Mouse (Mus musculus) cerebellum, adult 9-10 months (tissue): ENCODE results near the gene Etl4.

ENCODE experiments used
- DNase-seq: peaks from one replicate; pipeline ENCODE4 v3.0.0; 2022

Gene Etl4

DNA sequence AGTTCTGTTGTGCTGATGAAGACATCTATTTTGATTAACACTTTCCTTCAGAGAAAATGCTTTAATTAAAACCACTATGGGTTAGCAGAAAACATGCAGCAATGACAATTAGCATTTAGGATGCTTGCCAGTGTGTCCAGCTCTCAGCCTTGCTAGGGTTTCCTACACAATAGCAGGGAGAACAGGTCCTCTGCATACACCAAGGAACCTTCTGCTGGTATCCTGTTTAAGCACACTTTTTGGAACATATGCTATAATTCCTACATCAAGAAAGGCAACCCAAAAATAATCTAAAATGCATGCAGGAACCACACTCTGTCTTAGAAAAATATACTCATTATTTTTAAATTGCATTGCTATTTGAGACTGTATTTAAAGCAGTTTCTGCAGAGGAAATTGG is 673.5 kb downstream of the Etl4 start:
- no peak for DNase-seq

DNA sequence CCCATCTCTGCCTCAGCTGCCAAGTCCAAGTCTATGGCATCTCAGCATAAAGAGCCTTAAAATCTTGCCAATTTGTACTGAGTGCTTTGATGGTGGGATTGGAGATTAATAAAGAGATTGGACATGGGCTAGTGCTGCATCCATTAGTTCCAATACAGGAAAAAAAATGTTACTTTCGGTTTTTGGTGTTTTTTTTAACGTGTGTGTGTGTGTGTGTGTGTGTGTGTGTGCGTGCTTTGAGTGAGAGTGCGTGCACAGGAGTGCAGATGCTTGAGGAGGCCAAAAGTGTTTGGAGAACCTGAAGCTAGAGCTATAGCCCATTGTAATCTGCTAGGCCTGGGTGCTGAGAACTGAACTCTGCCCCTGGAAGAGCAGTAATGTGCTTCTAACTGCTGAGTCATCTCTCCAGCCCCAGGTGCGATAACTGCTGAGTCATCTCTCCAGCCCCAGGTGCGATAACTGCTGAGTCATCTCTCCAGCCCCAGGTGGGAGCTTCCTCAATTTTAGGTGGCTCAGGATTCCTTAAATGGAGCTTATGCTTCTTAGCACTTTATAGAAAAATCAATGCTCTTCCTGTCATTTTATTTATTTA is 674.1 kb downstream of the Etl4 start:
- DNase-seq: no peak

- no peak for DNase-seq
Observed at GRCm38 (mm10) chr2:20587913-20588312, 678.3 kb downstream of the Etl4 start.

DNA sequence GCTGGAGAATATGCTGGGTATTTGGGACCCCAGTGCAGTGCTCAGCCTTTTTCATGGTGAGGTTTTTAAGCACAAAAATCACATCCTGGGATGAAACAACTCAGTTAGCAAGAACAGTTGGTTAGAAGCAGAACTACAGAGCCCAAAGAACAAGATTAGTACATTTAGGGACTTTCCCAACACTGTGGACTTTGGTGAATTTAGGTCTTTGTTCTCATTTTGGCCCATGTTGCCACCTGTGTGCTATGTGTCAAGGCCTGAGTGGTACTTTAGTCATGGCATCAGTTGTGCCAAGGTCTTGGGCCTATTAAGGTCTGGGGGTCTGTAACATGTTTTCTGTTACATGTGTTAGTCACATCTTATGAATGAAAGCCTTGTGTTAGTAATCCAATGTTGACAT is 679.1 kb downstream of the Etl4 start:
- DNase-seq: no peak

GRCm38 (mm10) chr2:20594129-20594528 is 684.5 kb downstream of the Etl4 start:
- DNase-seq: no peak

- no peak for DNase-seq
Observed at GRCm38 (mm10) chr2:20595000-20595399, 685.4 kb downstream of the Etl4 start.

- DNase-seq: no peak
Observed at GRCm38 (mm10) chr2:20596558-20596957, 687.0 kb downstream of the Etl4 start.

- DNase-seq: no peak
Observed at GRCm38 (mm10) chr2:20597193-20597592, 687.6 kb downstream of the Etl4 start.

DNA sequence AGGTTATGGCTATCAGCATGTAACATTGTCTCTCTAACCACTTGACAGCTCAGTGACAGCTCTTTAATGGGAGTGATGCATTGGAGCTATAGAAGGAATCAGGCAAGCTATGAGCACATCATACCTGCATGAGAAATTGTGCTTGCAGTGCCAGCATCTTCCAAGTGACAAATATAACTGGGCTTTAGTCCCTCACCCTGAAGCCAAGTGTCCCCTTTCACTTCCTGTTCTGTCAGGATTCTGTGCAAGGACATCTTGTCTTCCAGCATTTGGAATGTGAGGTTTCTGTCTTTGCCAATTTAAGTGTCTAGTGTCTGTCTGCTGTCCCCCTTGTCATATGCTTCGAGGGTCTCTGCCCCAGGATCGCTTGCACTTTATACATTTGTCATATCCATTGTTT is 693.1 kb downstream of the Etl4 start:
- DNase-seq: no peak

DNA sequence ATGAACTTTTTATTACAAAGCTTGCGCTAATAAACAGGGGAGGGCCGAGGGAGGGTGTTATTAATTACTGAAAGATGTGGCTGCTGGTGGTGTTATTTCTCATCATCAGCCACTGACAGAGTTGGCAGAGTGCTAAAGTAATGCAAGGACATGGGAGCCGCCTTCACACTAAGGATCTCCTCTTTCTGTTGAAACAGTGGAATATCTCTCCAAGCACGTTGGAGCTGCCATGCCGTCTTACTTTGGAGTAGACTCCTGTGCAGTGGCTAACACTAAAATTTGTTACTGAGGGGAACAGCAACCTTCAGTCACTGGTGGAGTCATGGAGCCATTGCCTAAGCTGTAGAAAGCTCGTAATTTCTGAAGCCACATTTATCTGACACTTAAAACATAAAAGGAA is 694.0 kb downstream of the Etl4 start:
- DNase-seq: no peak

DNA sequence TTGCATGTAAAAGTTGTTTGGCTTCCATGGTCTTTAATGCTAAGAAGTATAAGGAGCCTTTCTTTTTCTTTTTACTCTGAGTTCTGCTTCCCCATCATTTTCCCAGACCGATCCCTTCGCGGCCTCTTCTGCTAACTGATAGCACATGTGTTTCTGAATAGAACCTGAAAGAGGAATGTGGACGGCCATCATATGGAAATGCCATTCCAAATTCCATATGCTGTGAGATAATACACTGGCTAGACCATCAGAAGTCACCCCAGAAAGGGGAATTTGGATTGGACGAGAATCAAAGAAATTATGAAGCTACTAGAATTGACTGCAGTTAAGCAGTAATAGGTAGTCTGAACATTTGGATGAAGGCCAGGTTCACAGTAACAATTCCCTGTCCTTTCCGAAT is 694.4 kb downstream of the Etl4 start:
- DNase-seq: no peak

DNA sequence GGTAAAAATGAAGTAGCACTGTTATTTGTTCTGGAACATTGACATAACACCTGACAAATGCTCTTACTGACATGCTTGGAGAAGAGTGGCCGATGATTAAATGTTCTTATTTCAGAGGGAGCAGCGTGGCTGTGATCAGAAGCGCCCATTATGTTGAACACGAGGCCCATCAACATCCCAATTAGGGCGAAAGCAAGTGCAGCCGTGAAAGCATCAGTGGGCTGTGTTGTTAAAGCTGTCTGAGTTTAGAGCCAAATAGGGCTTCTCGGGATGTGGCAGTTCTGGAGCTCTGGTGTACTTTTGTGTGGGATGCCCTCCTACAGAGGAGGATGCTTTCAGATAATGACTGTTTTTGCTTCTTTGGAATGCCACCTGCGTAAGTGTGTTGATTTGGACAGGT is 699.6 kb downstream of the Etl4 start:
- DNase-seq: no peak

DNA sequence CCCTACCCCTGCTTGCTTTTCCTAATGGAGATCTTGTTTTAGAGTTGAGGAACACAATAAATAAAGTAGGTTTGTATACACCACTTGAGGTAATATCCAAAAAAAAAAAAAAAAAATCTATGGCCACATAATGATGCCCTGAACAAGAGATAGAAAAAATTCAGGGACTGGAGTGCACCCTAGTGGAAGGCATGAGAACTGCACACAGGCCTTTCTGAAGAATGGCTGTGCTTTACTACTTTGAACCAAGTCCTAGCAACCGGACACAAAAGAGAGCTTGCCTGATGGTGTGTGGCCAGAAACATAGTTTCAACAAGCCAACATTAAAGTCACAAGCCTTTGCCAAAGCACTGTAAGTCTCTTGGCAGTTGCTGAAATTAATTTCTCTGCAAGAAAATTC is 706.4 kb downstream of the Etl4 start:
- DNase-seq: no peak

GRCm38 (mm10) chr2:20618396-20618795 is 708.8 kb downstream of the Etl4 start:
- DNase-seq: no peak

DNA sequence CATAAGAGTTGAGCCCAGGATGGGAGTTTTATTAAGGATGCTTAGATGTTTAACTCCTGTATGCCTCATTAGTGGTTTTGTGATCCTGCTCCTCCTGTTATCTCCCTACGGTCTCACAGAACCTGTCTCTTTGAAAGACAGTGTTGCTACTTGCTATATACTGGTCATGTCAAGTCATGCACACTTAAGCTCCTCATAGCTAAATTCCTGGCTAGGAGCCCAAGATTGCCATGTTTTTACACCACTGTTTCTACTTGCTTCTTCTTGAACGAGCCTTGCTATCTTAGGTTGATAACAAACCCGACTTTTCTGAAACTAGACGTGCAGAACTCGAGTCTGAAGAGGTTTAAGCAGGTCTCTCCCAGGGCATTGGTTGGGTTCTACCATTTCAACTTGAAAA is 710.3 kb downstream of the Etl4 start:
- no peak for DNase-seq

GRCm38 (mm10) chr2:20629156-20629712 is 719.7 kb downstream of the Etl4 start:
- no peak for DNase-seq

- DNase-seq: no peak
Observed at GRCm38 (mm10) chr2:20638604-20639003, 729.0 kb downstream of the Etl4 start.

- DNase-seq: no peak
Observed at GRCm38 (mm10) chr2:20639721-20640120, 730.1 kb downstream of the Etl4 start.

GRCm38 (mm10) chr2:20642818-20643217 is 733.2 kb downstream of the Etl4 start:
- DNase-seq: no peak

GRCm38 (mm10) chr2:20649817-20650216 is 740.2 kb downstream of the Etl4 start:
- no peak for DNase-seq

- DNase-seq: no peak
Observed at GRCm38 (mm10) chr2:20653116-20653515, 743.5 kb downstream of the Etl4 start.

DNA sequence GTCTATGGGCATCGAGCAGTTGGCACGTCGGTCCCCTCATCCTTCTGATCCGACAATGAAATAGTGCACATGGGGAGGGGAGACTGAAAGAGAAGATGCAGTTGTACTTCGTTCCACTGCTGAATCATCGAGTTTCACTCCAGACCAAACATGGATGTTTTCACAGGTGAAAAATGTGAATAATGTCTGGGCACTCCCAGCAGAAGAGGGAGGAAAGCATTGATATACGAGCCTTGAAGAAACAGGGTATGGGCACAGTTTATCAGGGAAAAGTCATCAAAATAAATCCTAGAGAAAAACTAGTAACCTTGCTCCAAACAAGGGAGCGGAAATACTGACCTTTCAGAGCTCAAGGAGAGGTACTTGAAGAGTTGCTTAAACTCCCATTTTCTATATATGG is 744.5 kb downstream of the Etl4 start:
- no peak for DNase-seq

GRCm38 (mm10) chr2:20654598-20655340 is 745.2 kb downstream of the Etl4 start:
- DNase-seq: no peak

DNA sequence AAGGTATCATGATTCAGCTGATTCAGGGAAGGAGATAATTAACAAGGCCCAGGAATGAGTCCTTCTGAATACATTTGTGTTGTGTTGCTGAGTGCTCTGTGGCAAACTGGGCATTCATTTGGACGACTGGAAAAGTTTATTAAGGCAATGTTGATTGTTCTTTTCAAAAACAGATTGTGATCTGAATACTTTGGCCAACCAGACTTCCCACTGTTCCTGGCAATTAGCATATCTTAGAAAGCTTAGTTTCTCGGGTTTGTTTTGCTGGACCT is 745.7 kb downstream of the Etl4 start:
- DNase-seq: no peak

- DNase-seq: no peak
Observed at GRCm38 (mm10) chr2:20657856-20658255, 748.3 kb downstream of the Etl4 start.
